Comparison of ENCODE assay signal across 23 mouse cellular contexts in genomic region chr1:184277001-184277400, GRCm38 (mm10).
DNase-seq lines count a peak whose midpoint lies in the region; ATAC-seq lines count a peak whose summit lies in the region.
"Had no signal": no experiment of that assay in that cellular context is flagged by ENCODE, and none has a peak within 500 bp of the region (broad histone marks: within the 10 kb centered on the region; RNA-seq: fewer than 3 reads in every experiment).

No protein-coding gene starts in this region.

- no peak overlapping the region for H3K9ac ChIP-seq in intestine, embryonic 16.5 days (ENCODE audit: low read depth, low read length)
- H3K9ac ChIP-seq in stomach, embryonic 16.5 days (ENCODE audit: low read length) = no peak overlapping the region
- H3K9ac ChIP-seq: hindbrain, embryonic 12.5 days; limb, embryonic 15.5 days; liver, embryonic 15.5 days; stomach, embryonic 15.5 days had no signal

- no peaks in the 10 kb centered on the region for H3K36me3 ChIP-seq in heart, embryonic 10.5 days
- H3K36me3 ChIP-seq in intestine, embryonic 16.5 days (ENCODE audit: control insufficient read depth, insufficient read depth, low read length) = no peaks in the 10 kb centered on the region
- no peaks in the 10 kb centered on the region for H3K36me3 ChIP-seq in stomach, embryonic 16.5 days (ENCODE audit: control insufficient read depth, insufficient read depth, low read length)
- H3K36me3 ChIP-seq: hindbrain, embryonic 12.5 days; limb, embryonic 15.5 days; liver, embryonic 15.5 days; stomach, embryonic 15.5 days had no signal

- H3K4me2 ChIP-seq in intestine, embryonic 16.5 days (ENCODE audit: low read depth, low read length) = no peak overlapping the region
- H3K4me2 ChIP-seq in stomach, embryonic 16.5 days (ENCODE audit: low read depth, low read length) = no peak overlapping the region
- H3K4me2 ChIP-seq: hindbrain, embryonic 12.5 days; limb, embryonic 15.5 days; liver, embryonic 15.5 days; stomach, embryonic 15.5 days had no signal

- WGBS in heart, embryonic 10.5 days = 56% methylated on average over 2 of the region's 2 CpGs
- WGBS in intestine, embryonic 16.5 days = 42% methylated on average over 2 of the region's 2 CpGs
- 37% methylated on average over 2 of the region's 2 CpGs for WGBS in stomach, embryonic 16.5 days

- no peaks in the 10 kb centered on the region for H3K9me3 ChIP-seq in heart, embryonic 10.5 days
- H3K9me3 ChIP-seq in intestine, embryonic 16.5 days (ENCODE audit: control insufficient read depth, low read length) = no peaks in the 10 kb centered on the region
- H3K9me3 ChIP-seq in stomach, embryonic 16.5 days (replicated peaks; ENCODE audit: control insufficient read depth, low read length) = no peaks in the 10 kb centered on the region
- H3K9me3 ChIP-seq: hindbrain, embryonic 12.5 days; limb, embryonic 15.5 days; liver, embryonic 15.5 days; stomach, embryonic 15.5 days had no signal

- H3K27ac ChIP-seq in heart, embryonic 10.5 days = no peak overlapping the region
- H3K27ac ChIP-seq in intestine, embryonic 16.5 days (ENCODE audit: low read length) = peak overlapping the region; percentile 48; the same call in 1 of the 2 replicates
- H3K27ac ChIP-seq in stomach, embryonic 16.5 days (ENCODE audit: low read length) = peak overlapping the region; percentile 38; the same call in 1 of the 2 replicates
- H3K27ac ChIP-seq: gastrocnemius, adult 2 months; hindbrain, embryonic 12.5 days; kidney, postnatal 0 days; limb, embryonic 15.5 days; liver, embryonic 15.5 days; stomach, embryonic 15.5 days had no signal

- H3K4me1 ChIP-seq in heart, embryonic 10.5 days = no peaks in the 10 kb centered on the region
- peaks cover 2% of the 10 kb centered on the region; the same call in 1 of the 2 replicates for H3K4me1 ChIP-seq in intestine, embryonic 16.5 days (ENCODE audit: control insufficient read depth, insufficient read depth, low read length)
- no peaks in the 10 kb centered on the region for H3K4me1 ChIP-seq in stomach, embryonic 16.5 days (ENCODE audit: control insufficient read depth, insufficient read depth, low read length)
- H3K4me1 ChIP-seq: hindbrain, embryonic 12.5 days; limb, embryonic 15.5 days; liver, embryonic 15.5 days; stomach, embryonic 15.5 days had no signal

- peak; percentile 78 for ATAC-seq in intestine, embryonic 16.5 days
- ATAC-seq in stomach, embryonic 16.5 days (ENCODE audit: insufficient read depth, low FRiP score) = peak; percentile 59; the same call in 1 of the 2 replicates
- ATAC-seq: midbrain, embryonic 16.5 days; Patski had no signal

- intact Hi-C loops in heart, postnatal 14 days (cut with DNase I) = no loop called here
- intact Hi-C loops in gastrocnemius, postnatal 36 days (cut with DNase I) = no loop called here

- no peak overlapping the region for H3K4me3 ChIP-seq in heart, embryonic 10.5 days
- no peak overlapping the region for H3K4me3 ChIP-seq in intestine, embryonic 16.5 days (ENCODE audit: low read length)
- H3K4me3 ChIP-seq in stomach, embryonic 16.5 days (replicated peaks; ENCODE audit: low read length) = no peak overlapping the region
- H3K4me3 ChIP-seq: gastrocnemius, adult 2 months; hindbrain, embryonic 12.5 days; limb, embryonic 15.5 days; liver, embryonic 15.5 days; stomach, embryonic 15.5 days had no signal

- H3K27me3 ChIP-seq in heart, embryonic 10.5 days (ENCODE audit: insufficient read depth, poor library complexity, severe bottlenecking) = no peaks in the 10 kb centered on the region
- no peaks in the 10 kb centered on the region for H3K27me3 ChIP-seq in intestine, embryonic 16.5 days (replicated peaks; ENCODE audit: control insufficient read depth, insufficient read depth, low read length)
- H3K27me3 ChIP-seq in stomach, embryonic 16.5 days (ENCODE audit: control insufficient read depth, insufficient read depth, low read length) = no peaks in the 10 kb centered on the region
- H3K27me3 ChIP-seq: hindbrain, embryonic 12.5 days; limb, embryonic 15.5 days; liver, embryonic 15.5 days; stomach, embryonic 15.5 days had no signal

- peak; percentile 11 for DNase-seq in heart, embryonic 10.5 days (ENCODE audit: low spot score)
- DNase-seq in heart, postnatal 14 days = no peak
- peak; percentile 20 for DNase-seq in MN1 (ENCODE audit: low spot score)
- DNase-seq in kidney, adult 18-20 months = no peak
- no peak for DNase-seq in lung, postnatal 10 days
- no peak for DNase-seq in gastrocnemius, postnatal 36 days
- DNase-seq: adrenal gland, postnatal 10 days; B cell, adult 2 months; cerebellum, postnatal 14 days; gastrocnemius, adult 2 months; heart, adult 18-20 months; kidney, adult 11 months; layer of hippocampus, postnatal 36 days; right cerebral cortex, postnatal 14 days had no signal

Comparison
In these comparisons a context has a peak if more than half of its experiments do, and no peak if none do; other contexts are left out.
1. DNase-seq: peak in heart, embryonic 10.5 days (single experiment) and MN1 (single experiment); none in heart, postnatal 14 days (0 of 2), kidney, adult 18-20 months (single experiment), lung, postnatal 10 days (single experiment) and gastrocnemius, postnatal 36 days (0 of 2).